Mouse (Mus musculus) bone marrow macrophage, adult 2 months (primary cell): ENCODE data around the gene Gm20388. TPM values are rescaled to one million over a fixed set of nuclear protein-coding genes. Genes with fewer than 3 reads are reported as not detected.
"Not testable (repeated sequence)": the region's sequence is repeated elsewhere in the genome, so short reads cannot be mapped to it uniquely, and the experiment has no call there.

ENCODE experiments used
- H3K27ac ChIP-seq: 2 replicates; pipeline ENCODE4 v1.5.1; 2012; ENCODE audit warnings: low read depth, low read length; ENCODE audit not compliant: insufficient read depth
- H3K4me1 ChIP-seq: 2 replicates; pipeline ENCODE4 v1.6.1; 2012; ENCODE audit warnings: low read length; ENCODE audit not compliant: control insufficient read depth, insufficient read depth
- H3K4me3 ChIP-seq: 2 replicates; pipeline ENCODE4 v1.5.1; 2012; ENCODE audit warnings: mild to moderate bottlenecking, low read length, moderate library complexity; ENCODE audit not compliant: insufficient read depth
- CTCF ChIP-seq: IDR thresholded peaks from 2 replicates; pipeline ENCODE4 v1.5.1; 2012; ENCODE audit warnings: low read depth, mild to moderate bottlenecking, low read length, moderate library complexity
- POLR2A ChIP-seq: IDR thresholded peaks from 2 replicates; pipeline ENCODE4 v1.6.1; 2012; ENCODE audit warnings: mild to moderate bottlenecking, low read depth, low read length, borderline replicate concordance
- polyA plus RNA-seq: library from polyadenylated mRNA; stranded (reverse); fragments of >200 nt; gene quantifications from 2 replicates; pipeline ENCODE4 v1.2.4, GENCODE M21; 2012; ENCODE audit not compliant: missing spikeins, insufficient read depth, insufficient read length

The Gm20388 gene
- polyA plus RNA-seq, 1 experiment = 32.7 TPM

GRCm38 (mm10) chr8:121661631-121662357 lies 1751.2 kb downstream of the Gm20388 start:
- Histone ChIP-seq H3K4me1 (no peaks in the 10 kb centered on the region), H3K4me3 (no peak overlapping the region), H3K27ac (no peak overlapping the region)
- no peak for TF ChIP-seq CTCF
- TF ChIP-seq POLR2A = no peak

GRCm38 (mm10) chr8:121663101-121663500 lies 1752.5 kb downstream of the Gm20388 start:
- Histone ChIP-seq H3K4me3 (no peak overlapping the region), H3K4me1 (no peaks in the 10 kb centered on the region), H3K27ac (no peak overlapping the region)
- TF ChIP-seq CTCF = no peak
- TF ChIP-seq POLR2A = no peak

DNA sequence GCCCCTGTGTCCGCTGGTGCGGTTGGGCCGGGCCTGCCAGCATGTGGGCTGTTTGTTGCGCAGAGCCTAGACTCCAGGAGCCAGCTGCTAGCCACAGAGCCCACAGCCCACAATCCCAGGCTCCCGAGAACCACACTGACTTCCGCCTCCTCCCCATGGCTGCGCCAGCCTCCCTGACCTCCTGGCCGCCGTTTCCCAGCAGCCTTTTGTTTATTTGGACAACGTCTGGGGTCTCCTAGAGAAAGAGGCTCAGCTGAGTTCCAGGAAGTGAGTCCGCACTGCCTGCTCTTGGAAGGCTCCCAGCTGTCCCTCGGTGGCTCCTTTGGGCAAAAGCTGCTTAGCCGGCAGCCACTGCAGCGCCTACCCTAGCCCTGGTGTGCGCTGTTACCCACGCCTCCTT lies 1754.7 kb downstream of the Gm20388 start:
- no peak for TF ChIP-seq POLR2A
- TF ChIP-seq CTCF = no peak
- no peak overlapping the region for H3K4me3 ChIP-seq
- H3K27ac ChIP-seq = no peak overlapping the region
- peaks cover 10% of the 10 kb centered on the region for H3K4me1 ChIP-seq

DNA sequence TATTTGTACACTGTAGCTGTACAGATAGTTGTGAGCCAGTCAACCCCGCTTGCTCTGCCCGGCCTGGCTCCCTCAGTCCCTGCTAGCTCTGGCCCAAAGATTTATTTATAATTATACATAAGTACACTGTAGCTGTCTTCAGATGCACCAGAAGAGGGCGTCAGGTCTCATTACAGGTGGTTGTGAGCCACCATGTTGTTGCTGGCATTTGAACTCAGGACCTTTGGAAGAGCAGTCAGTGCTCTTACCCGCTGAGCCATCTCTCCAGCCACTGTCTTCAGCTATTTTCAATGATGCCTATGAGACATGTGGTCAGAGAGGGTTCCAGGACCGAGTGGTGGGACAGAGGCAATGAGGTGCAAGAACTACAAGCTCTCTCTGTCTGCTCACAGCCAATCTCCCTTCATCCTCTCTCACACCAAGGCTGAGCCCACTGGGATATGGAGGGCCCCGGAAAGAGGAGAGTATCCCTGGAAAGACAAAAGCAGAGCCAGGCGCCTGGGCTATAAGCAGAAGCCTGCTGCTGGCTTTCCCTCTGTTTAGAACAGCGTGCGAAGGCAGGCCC lies 1757.4 kb downstream of the Gm20388 start:
- not testable (repeated sequence) for H3K27ac ChIP-seq, H3K4me3 ChIP-seq, H3K4me1 ChIP-seq

GRCm38 (mm10) chr8:121668553-121668952 lies 1757.9 kb downstream of the Gm20388 start:
- TF ChIP-seq CTCF (no peak), POLR2A (no peak)
- peaks cover 10% of the 10 kb centered on the region for H3K4me1 ChIP-seq
- no peak overlapping the region for H3K4me3 ChIP-seq
- H3K27ac ChIP-seq = no peak overlapping the region

DNA sequence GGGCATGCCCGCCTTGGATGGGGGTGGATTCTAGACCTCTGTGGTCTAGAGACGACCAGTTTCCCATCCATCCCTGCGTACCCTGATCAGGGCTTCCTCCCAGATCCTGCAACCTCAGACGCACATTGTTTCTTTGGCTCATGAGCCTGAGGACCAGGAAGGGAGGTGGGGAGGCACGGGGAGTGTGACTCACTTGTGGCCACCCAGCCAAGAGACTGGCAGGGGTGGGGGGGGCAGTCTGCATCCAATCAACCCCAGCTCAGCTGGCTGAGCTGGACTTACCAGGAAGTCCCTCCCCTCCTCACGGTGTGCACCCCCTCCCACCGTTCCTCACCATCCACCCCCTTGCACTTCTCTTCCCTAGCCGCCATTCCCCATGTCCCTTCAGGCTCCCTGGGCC lies 1758.6 kb downstream of the Gm20388 start:
- TF ChIP-seq CTCF (no peak), POLR2A (no peak)
- Histone ChIP-seq H3K4me1 (peaks cover 10% of the 10 kb centered on the region), H3K4me3 (no peak overlapping the region), H3K27ac (no peak overlapping the region)

DNA sequence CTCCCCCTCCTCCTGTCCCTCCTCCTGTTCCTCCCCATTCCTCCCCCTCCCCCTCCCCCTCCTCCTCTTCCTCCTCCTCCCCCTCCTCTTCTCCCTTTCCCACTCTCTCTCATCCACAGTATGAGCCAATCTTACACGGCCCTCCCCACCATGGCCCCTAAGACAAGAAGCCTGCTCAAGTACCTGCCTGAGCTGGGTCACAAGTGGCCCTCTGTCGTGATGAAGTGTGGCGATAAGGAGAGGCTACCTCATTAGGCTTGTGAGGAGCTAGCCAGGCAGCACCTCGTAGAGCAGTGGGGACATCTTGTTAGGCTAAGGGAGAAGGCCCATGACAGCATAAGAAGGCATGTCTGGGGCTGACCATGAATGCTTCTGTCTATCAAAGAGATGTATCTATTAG lies 1762.5 kb downstream of the Gm20388 start:
- peaks cover 13% of the 10 kb centered on the region for H3K4me1 ChIP-seq
- no peak overlapping the region for H3K4me3 ChIP-seq
- H3K27ac ChIP-seq = no peak overlapping the region
- TF ChIP-seq POLR2A = no peak
- TF ChIP-seq CTCF = no peak

DNA sequence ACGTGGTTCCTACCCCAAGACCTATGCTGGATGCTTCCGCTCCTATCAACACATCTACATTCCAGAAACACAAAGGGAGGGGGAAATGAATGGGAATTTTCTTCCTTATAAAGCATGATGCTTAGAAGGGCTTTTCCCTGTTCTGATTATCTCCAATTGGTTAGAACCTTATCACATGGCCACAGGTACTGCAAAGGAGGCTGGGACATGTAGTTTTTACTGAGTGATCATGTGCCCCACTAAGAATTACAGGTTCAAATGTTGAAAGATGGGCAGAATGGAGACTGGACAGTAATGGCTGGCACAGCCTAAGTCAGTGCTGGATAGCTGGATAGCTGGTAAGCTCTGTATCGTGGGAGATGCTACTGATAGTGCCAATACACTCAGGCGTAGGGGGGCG lies 1763.3 kb downstream of the Gm20388 start:
- peaks cover 6% of the 10 kb centered on the region for H3K4me1 ChIP-seq
- no peak overlapping the region for H3K27ac ChIP-seq
- TF ChIP-seq POLR2A = no peak
- TF ChIP-seq CTCF = no peak
- H3K4me3 ChIP-seq = no peak overlapping the region

GRCm38 (mm10) chr8:121674524-121674923 lies 1763.9 kb downstream of the Gm20388 start:
- TF ChIP-seq POLR2A (no peak), CTCF (0 out of 2 replicates have a peak, but pooled peaks have one; percentile 26)
- no peak overlapping the region for H3K4me3 ChIP-seq
- H3K4me1 ChIP-seq = peaks cover 4% of the 10 kb centered on the region
- H3K27ac ChIP-seq = no peak overlapping the region

- Histone ChIP-seq H3K27ac (no peak overlapping the region), H3K4me3 (no peak overlapping the region), H3K4me1 (peaks cover 3% of the 10 kb centered on the region)
- TF ChIP-seq POLR2A = no peak
- no peak for TF ChIP-seq CTCF
Measured at GRCm38 (mm10) chr8:121675161-121675560, 1764.5 kb downstream of the Gm20388 start.
